Mouse (Mus musculus): ENCODE measurements at regions not wholly inside any gene's neighbourhood (a gene's known extent, or its start where the extent isn't known, plus 50 kb on each side); places are given as distances from the start of the nearest gene placed in this dataset.

DNA sequence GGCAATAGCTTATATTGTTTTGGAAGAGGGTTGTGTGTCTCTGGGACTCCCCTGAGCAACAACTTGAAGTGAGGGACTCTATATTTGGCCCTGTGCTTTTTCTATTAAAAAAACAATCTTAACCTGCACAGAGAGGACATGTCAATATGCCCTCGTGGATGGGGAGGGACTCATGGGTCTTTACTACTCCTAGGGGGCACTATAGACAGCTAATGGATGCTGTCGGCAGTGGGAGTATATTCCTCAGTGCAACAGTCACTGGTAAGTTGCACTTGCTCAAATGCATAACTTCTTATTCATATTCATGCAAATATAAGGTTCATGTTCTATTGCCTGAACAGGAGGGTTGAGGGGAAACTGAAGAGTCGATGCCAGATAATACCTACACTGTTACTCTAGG, 135.9 kb upstream of the Tet2 start:
- no peak for TF ChIP-seq CTCF (IDR thresholded peaks at IDR 0.05; ENCODE audit: control insufficient read depth, insufficient read depth, low read length)
- TF ChIP-seq POLR2A (IDR thresholded peaks at IDR 0.05; ENCODE audit: borderline replicate concordance, control insufficient read depth, low read depth, low read length): no peak

All from bone marrow, adult 2 months (tissue).